Mouse (Mus musculus): ENCODE data around the gene Epb41l1. TPM values are rescaled to one million over a fixed set of nuclear protein-coding genes. Genes with fewer than 3 reads are reported as not detected.
"Not testable (repeated sequence)": the region's sequence is repeated elsewhere in the genome, so short reads cannot be mapped to it uniquely, and the experiment has no call there.

The Epb41l1 gene
- polyA plus RNA-seq, 1 experiment from 2014 or later, result 0.63 TPM

GRCm38 (mm10) chr2:156408168-156408567 lies 12.5 kb upstream of the Epb41l1 start:
- 31% methylated on average over 8 of the region's 8 CpGs for WGBS
- no peak overlapping the region for H3K27ac ChIP-seq (ENCODE audit: low read depth, low read length)
- no peak for TF ChIP-seq CTCF (IDR thresholded peaks at IDR 0.05; ENCODE audit: low read depth)

GRCm38 (mm10) chr2:156411348-156411747 lies 9.4 kb upstream of the Epb41l1 start:
- ATAC-seq; H3K4me2 ChIP-seq (replicated peaks; ENCODE audit: low read depth); H3K9me3 ChIP-seq (ENCODE audit: control insufficient read depth); H3K36me3 ChIP-seq (ENCODE audit: control insufficient read depth, insufficient read depth); H3K4me1 ChIP-seq (replicated peaks; ENCODE audit: control insufficient read depth, insufficient read depth, low read length); H3K4me3 ChIP-seq (ENCODE audit: low read depth, low read length); H3K27ac ChIP-seq (ENCODE audit: low read depth, low read length); H3K27me3 ChIP-seq (replicated peaks; ENCODE audit: control insufficient read depth, insufficient read depth, low read length); H3K9ac ChIP-seq (ENCODE audit: low read depth, low read length): not testable (repeated sequence)
- WGBS, result 92% methylated on average over 4 of the region's 7 CpGs

More at GRCm38 (mm10) chr2:156408168-156408567, 12.5 kb upstream of the Epb41l1 start:
- Histone ChIP-seq H3K4me1 (replicated peaks; ENCODE audit: control insufficient read depth, insufficient read depth, low read length) (no peaks in the 10 kb centered on the region), H3K9me3 (ENCODE audit: control insufficient read depth) (no peaks in the 10 kb centered on the region), H3K9ac (ENCODE audit: low read depth, low read length) (no peak overlapping the region), H3K27me3 (replicated peaks; ENCODE audit: control insufficient read depth, insufficient read depth, low read length) (no peaks in the 10 kb centered on the region), H3K4me3 (ENCODE audit: low read depth, low read length) (no peak overlapping the region), H3K4me2 (replicated peaks; ENCODE audit: low read depth) (no peak overlapping the region), H3K36me3 (ENCODE audit: control insufficient read depth, insufficient read depth) (no peaks in the 10 kb centered on the region)
- no peak for ATAC-seq

GRCm38 (mm10) chr2:156414996-156415395 lies 5.7 kb upstream of the Epb41l1 start:
- TF ChIP-seq CTCF (IDR thresholded peaks at IDR 0.05; ENCODE audit: low read depth), result no peak
- H3K27ac ChIP-seq (ENCODE audit: low read depth, low read length), result no peak overlapping the region
- H3K36me3 ChIP-seq (ENCODE audit: control insufficient read depth, insufficient read depth), result no peaks in the 10 kb centered on the region
- H3K4me2 ChIP-seq (replicated peaks; ENCODE audit: low read depth), result no peak overlapping the region
- 66% methylated on average over 2 of the region's 2 CpGs for WGBS
- no peak for ATAC-seq
- H3K9me3 ChIP-seq (ENCODE audit: control insufficient read depth), result no peaks in the 10 kb centered on the region
- H3K9ac ChIP-seq (ENCODE audit: low read depth, low read length), result no peak overlapping the region
- H3K27me3 ChIP-seq (replicated peaks; ENCODE audit: control insufficient read depth, insufficient read depth, low read length), result no peaks in the 10 kb centered on the region; the same call in 1 of the 2 replicates
- H3K4me1 ChIP-seq (replicated peaks; ENCODE audit: control insufficient read depth, insufficient read depth, low read length), result 0 out of 2 replicates have a peak, but pooled peaks cover 6% of the 10 kb centered on the region
- H3K4me3 ChIP-seq (ENCODE audit: low read depth, low read length), result no peak overlapping the region

- H3K4me3 ChIP-seq (ENCODE audit: low read depth, low read length), result no peak overlapping the region
- 0 out of 2 replicates have a peak, but pooled peaks cover 6% of the 10 kb centered on the region for H3K4me1 ChIP-seq (replicated peaks; ENCODE audit: control insufficient read depth, insufficient read depth, low read length)
- H3K36me3 ChIP-seq (ENCODE audit: control insufficient read depth, insufficient read depth), result no peaks in the 10 kb centered on the region
- H3K27ac ChIP-seq (ENCODE audit: low read depth, low read length), result no peak overlapping the region
- H3K4me2 ChIP-seq (replicated peaks; ENCODE audit: low read depth), result no peak overlapping the region
- H3K9ac ChIP-seq (ENCODE audit: low read depth, low read length), result no peak overlapping the region
- WGBS, result 84% methylated on average over 5 of the region's 5 CpGs
- H3K27me3 ChIP-seq (replicated peaks; ENCODE audit: control insufficient read depth, insufficient read depth, low read length), result no peaks in the 10 kb centered on the region; the same call in 1 of the 2 replicates
- no peaks in the 10 kb centered on the region for H3K9me3 ChIP-seq (ENCODE audit: control insufficient read depth)
- no peak for ATAC-seq
- TF ChIP-seq CTCF (IDR thresholded peaks at IDR 0.05; ENCODE audit: low read depth), result no peak
Measured at GRCm38 (mm10) chr2:156415674-156416073, 5.0 kb upstream of the Epb41l1 start.

GRCm38 (mm10) chr2:156417194-156417593 lies 3.5 kb upstream of the Epb41l1 start:
- Histone ChIP-seq H3K4me3 (ENCODE audit: low read depth, low read length) (no peak overlapping the region), H3K9me3 (ENCODE audit: control insufficient read depth) (no peaks in the 10 kb centered on the region), H3K27me3 (replicated peaks; ENCODE audit: control insufficient read depth, insufficient read depth, low read length) (peaks cover 7% of the 10 kb centered on the region; the same call in 1 of the 2 replicates), H3K36me3 (ENCODE audit: control insufficient read depth, insufficient read depth) (no peaks in the 10 kb centered on the region), H3K4me2 (replicated peaks; ENCODE audit: low read depth) (no peak overlapping the region), H3K4me1 (replicated peaks; ENCODE audit: control insufficient read depth, insufficient read depth, low read length) (0 out of 2 replicates have a peak, but pooled peaks cover 10% of the 10 kb centered on the region), H3K27ac (ENCODE audit: low read depth, low read length) (no peak overlapping the region), H3K9ac (ENCODE audit: low read depth, low read length) (no peak overlapping the region)
- WGBS, result 21% methylated on average over 1 of the region's 1 CpGs
- no peak for TF ChIP-seq CTCF (IDR thresholded peaks at IDR 0.05; ENCODE audit: low read depth)
- no peak for ATAC-seq

- Histone ChIP-seq H3K4me1 (replicated peaks; ENCODE audit: control insufficient read depth, insufficient read depth, low read length) (0 out of 2 replicates have a peak, but pooled peaks cover 10% of the 10 kb centered on the region), H3K4me3 (ENCODE audit: low read depth, low read length) (no peak overlapping the region)
- ATAC-seq, result no peak
Measured at GRCm38 (mm10) chr2:156418467-156418866, 2.2 kb upstream of the Epb41l1 start.

More at GRCm38 (mm10) chr2:156418467-156418866, 2.2 kb upstream of the Epb41l1 start:
- Histone ChIP-seq H3K9me3 (ENCODE audit: control insufficient read depth) (no peaks in the 10 kb centered on the region), H3K4me2 (replicated peaks; ENCODE audit: low read depth) (no peak overlapping the region), H3K27me3 (replicated peaks; ENCODE audit: control insufficient read depth, insufficient read depth, low read length) (peaks cover 12% of the 10 kb centered on the region; the same call in 1 of the 2 replicates), H3K36me3 (ENCODE audit: control insufficient read depth, insufficient read depth) (no peaks in the 10 kb centered on the region), H3K9ac (ENCODE audit: low read depth, low read length) (no peak overlapping the region), H3K27ac (ENCODE audit: low read depth, low read length) (no peak overlapping the region)
- 78% methylated on average over 5 of the region's 5 CpGs for WGBS
- TF ChIP-seq CTCF (IDR thresholded peaks at IDR 0.05; ENCODE audit: low read depth), result no peak

Data from intestine, postnatal 0 days (tissue).